Mouse (Mus musculus): ENCODE data around the gene Zfp688.
A peak's percentile ranks its signal among the peaks of the same experiment; 100 is the strongest.
"Not testable (repeated sequence)": the region's sequence is repeated elsewhere in the genome, so short reads cannot be mapped to it uniquely, and the experiment has no call there.

Gene Zfp688

DNA sequence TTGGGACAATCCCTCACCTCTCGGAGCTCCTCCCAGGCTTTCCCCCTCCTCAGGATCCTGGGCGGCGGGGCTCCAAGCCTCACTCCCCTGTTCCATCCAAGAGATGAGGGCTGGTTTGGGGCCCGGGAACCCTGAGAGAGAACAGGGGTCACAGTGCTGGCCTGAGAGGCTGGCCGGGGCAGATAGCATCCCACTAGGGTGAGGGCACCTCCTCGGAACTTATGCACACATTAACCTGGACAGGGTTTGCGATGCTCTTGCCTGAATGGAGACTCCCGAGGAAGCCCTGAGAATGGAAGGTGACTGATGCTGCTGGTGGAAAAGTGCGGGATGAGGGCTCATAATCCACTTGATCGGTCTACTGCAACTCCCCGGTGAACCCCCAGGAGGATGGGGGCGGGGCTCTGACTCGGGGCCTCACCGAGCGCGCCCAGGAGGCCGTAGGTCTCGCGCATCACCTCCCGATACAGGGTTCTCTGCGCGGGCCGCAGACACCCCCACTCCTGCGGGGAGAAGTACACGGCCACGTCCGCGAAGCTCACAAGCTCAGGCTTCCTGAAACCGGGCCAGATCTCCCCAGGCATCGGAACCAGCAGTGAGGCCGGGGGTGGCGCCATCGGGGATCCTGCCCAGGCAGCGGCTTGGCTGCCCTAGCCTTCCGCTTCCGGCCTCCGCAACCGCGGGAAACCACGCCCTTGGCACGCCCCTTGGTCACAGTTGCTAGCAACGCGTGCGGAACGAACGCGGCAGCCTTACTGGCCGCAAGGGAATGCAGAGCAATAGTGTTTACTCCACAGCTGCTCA lies at the start of gene Zfp688:
Gene Zfp688, minus strand, starts transcription at position 681 of the 804 bp plus-strand sequence.
- peak; percentile 96 for DNase-seq (ENCODE audit: low read depth, low spot score)

DNA sequence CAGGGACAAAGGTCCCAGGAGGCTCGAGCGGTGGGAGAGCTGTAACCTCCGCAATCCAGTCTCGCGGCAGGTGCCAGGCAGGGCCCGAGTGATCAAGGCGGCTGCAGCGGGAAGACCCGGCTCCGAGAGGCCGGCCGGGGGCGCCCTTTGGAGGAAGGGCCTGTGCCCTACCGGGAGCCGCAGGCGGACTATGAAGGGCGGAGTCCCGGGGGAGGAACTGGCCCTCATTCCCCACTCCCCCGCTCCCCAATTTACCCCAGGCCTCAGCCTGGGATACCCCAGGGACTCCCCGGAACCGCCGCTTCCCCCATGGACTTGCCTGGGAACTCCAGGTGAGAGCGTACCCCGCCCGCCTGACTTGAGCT lies 49.8 kb upstream of the Zfp688 start:
- no peak for DNase-seq (ENCODE audit: low read depth, low spot score)

DNA sequence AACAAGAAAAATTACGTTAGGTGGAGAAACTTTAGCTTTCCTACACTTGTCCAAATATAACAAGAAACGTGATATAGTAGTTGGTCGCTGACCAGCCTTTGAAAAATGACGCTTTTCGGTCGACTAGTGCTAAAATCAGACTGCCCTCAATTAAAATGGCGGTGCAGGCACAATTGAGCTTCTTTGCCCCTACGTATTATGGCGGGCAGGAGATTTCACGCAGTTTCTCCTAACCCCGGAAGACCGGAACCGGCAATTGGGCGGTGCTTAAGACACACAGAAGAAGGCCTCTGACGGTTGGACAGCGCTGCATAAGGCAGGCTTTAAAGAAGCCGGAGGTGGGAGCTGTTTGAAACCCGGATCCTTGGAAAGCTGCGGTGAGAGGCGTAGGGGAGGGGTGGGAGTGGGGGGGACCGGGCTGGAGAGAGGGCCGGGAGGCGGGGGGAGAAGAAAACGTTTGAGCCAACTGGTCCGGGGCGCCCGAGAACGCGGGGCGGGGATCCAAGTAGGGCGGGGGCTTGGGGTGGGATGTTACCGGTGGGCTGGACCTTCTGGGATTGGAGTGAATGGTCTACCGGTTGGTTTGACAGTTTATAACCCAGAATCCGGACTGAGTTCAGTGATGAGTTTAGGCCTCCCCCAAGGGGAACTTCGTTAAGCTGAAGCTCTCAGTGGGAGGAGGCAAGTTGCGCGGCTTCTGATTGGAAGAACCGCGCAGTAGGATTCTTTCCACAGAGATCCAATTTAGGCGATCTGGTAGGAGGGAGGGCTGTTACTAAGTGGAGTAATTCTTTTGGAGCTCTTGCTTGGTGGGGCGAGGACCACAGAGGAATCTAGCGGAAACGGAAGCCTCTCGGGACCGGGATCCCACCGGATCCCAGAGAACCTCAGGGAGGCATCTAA lies 49.1 kb upstream of the Zfp688 start:
- peak; percentile 98 for DNase-seq (ENCODE audit: low read depth, low spot score)

DNA sequence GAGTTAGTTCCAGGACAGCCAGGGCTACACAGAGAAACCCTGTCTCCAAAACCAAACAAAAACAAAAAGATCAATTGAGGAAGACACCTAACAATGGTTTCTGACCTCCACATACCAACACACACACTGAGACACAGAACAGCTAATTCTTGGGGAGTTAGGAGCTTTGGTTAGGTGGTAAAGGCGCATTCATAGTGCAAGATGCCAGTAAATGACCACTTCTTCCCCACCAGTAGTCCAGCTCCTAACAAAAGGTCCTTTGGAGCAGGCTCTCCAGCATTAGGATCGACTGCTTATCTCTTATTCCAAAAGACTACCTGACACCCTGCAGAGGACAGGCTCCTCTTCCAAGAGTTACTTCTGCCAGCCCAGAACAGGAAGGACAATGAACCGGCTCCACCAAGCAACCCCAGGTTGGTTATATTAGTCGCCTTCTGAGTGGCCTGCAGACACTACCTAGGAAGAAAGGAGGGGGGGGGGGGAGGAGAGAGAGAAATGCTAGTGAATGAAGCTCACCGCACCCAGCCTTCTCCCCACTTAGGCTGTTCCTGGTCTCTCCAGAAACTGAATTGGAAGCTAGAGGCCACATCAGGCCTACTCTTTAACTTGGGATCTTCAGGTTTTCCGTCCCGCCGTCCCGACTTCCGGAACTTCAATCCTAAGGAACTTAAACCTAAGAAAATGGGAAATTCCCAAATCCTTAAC lies 48.3 kb upstream of the Zfp688 start:
- peak; percentile 51 for DNase-seq (ENCODE audit: low read depth, low spot score)

DNA sequence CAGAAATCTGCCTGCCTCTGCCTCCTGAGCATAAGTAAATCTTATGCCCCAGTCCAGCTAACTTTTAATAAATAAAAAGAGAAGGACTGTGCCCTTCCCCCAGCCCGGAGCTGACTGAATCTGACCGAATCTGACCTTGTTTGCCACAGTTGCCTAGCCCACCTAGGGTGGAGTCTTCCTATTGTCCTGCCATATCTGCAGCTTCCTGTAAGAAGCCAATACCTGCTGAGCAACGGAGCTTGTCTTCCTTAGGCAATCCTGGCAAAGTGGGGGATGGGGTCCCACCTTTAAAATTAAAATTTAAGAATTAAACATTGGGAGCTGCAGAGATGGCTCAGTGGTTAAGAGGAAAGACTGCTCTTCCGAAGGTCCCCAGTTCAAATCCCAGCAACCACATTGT lies 44.7 kb upstream of the Zfp688 start:
- DNase-seq (ENCODE audit: low read depth, low spot score): peak; percentile 83

DNA sequence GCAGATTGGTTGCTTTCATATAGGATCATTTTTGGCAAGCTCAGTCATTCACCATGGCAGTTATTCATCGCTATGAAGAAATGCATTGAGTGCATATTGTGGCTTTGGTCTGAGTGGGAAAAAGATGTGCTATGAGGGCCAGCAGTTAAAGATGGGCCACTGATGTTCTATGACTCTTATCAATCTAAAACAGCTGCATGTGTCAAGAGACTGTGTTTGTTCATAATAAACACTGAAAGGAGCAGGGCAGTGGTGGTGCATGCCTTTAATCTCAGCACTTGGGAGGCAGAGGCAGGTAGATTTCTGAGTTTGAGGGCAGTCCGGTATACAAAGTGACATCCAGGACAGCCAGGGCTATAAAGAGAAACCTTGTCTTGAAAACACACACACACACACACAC lies 43.8 kb upstream of the Zfp688 start:
- not testable (repeated sequence) for DNase-seq (ENCODE audit: low read depth, low spot score)

DNA sequence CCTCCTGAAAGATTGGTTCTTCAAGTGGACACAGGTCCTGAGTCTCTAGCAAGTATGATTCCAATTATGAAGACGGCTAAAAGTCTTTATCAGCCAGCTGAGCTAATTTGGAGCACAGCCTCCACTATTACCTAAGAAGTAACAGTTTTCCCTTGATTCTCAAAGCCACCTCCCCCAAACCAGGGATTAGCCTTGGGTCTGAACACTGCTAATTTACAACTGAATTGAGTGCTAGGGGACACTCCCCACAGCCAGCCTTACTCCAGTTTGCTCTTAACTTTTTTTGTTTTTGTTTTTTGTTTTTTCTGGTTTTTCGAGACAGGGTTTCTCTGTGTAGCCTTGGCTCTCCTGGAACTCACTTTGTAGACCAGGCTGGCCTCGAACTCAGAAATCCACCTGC lies 43.3 kb upstream of the Zfp688 start:
- DNase-seq (ENCODE audit: low read depth, low spot score): peak; percentile 85

DNA sequence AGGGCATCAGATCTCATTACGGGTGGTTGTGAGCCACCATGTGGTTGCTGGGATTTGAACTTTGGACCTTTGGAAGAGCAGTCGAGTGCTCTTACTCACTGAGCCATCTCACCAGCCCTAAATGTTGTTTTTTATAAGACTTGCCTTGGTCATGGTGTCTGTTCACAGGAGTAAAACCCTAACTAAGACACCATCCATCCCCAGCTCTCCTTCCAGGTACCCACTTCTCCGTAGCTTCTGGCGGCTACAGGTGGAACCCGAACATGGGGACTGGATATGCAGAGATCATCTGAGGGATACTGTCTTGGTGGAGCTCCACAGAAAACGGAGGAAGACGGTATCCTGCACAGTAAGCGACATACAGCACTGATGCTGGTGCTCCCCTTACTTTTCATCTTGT lies 37.4 kb upstream of the Zfp688 start, which contains the start of gene Prr14:
Gene Prr14, plus strand, starts transcription at position 301 of the 400 bp plus-strand sequence.
- not testable (repeated sequence) for DNase-seq (ENCODE audit: low read depth, low spot score)

DNA sequence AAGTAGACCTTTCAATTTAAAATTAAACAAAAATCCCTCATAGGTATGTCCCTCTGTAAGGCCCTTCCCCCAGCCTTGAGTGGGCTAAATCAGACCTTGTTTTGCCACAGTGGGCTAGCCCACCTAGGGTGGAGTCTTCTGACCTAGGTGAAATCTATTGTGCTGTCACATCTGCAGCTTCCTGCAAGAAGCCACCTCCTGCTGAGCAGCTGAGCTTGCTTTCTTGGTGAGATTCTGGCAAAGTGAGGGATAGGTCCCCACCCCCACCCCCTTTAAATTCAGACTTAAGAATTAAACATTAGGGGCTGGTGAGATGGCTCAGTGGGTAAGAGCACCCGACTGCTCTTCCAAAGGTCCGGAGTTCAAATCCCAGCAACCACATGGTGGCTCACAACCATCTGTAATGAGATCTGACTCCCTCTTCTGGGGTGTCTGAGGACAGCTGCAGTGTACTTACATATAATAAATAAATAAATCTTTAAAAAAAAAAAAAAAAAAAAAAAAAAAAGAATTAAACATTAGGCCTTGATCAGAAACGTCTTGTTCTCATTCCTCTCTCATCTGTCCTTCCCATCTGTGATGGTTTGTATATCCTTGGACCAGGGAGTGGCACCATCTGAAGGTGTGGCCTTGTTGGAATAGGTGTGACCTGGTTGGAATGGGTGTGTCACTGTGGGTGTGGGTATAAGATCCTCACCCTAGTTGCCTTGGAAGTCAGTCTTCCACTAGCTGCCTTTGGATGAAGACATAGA lies 36.7 kb upstream of the Zfp688 start:
- peak; percentile 65 for DNase-seq (ENCODE audit: low read depth, low spot score)

DNA sequence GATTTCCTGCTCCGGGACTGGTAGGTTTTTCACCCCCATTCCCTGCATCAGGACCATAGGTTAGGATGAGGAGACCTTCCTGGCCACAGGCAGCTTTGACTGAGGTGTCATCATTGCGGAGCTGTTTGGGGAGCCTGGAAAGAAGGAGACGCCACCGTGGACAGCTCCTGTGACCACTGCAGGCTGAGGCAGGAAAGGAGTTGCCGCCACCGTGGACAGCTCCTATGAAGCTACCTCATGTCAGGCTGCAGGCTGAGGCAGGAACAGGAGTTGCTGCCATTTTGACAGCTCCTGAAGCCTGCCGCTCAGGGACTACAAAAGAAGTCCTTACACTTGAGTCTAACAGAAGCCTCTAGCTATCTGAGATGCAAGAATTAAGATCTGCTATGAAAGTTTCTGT lies 33.0 kb upstream of the Zfp688 start:
- peak; percentile 81 for DNase-seq (ENCODE audit: low read depth, low spot score)

DNA sequence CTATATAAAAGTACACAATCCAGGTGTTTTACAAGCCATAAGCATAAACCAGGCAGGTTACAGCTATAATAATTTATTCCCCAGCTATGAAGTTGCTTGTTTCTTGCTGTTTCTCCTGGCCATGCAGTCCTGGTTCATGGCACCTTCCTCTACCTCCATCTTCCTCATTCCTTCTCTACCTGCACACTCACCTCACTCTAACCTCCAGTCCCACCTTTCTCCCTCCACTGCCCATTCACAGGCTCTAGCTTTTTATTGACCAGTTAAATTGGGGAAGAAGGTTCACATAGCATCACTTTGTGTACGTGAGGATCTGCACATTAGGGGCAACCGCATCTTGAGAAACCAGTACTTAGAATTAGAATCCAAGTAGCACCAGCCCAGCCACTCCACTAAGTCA lies 31.2 kb upstream of the Zfp688 start:
- DNase-seq (ENCODE audit: low read depth, low spot score): no peak

DNA sequence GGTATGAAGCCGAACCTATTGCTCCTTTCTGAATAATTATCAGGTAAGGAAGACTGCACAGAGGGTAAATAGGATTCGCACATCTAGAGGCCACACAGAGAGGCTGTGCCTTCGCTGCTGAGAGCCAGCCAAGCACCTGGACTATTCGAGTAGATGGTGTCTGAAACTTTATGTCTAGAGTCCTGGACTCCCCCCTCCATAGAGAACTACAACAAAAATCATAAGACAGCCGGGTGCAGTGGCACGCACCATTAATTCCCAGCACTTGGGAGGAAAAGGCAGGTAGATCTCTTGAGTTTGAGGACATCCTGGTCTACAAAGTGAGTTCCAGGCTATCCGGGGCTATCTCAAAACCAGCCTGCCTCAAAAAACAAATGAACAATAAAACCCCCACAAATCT lies 28.1 kb upstream of the Zfp688 start:
- DNase-seq (ENCODE audit: low read depth, low spot score): no peak

DNA sequence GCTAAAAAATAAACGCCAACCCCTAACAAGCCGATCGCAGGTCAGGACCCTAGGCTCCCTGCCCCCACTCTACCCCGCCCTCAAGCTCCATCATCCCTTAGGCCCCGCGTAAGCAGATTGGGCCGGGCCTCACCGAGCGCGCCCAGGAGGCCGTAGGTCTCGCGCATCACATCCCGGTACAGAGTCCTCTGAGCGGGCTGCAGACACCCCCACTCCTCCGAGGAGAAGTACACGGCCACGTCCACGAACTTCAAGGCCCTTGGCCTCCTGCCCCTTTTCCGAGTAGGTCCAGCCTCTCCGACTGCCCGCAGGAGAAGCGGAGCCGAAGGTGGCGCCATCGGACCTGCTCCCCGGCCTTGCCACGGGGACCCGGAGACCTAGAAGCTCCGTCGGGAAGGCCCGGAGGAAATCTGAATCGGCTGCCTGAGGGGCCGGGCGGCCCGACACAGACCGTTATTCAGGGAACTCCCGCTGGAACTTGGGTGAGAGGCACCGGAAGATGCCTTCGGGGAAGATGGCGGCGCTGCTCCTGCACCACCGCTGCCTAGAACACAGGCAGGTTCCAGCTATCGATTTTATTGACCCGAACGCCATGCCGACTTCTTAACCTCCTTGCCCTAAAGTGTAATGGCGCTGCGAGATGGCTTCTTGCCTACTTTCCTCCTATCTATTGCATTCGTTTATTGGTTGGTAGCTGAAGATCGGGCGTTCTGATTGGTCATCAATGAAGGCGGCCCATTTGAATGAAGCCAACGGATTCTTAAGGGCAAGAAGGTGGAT lies 26.8 kb upstream of the Zfp688 start, which contains the start of gene Zfp689:
Gene Zfp689, minus strand, starts transcription at position 638 of the 780 bp plus-strand sequence.
- peak; percentile 97 for DNase-seq (ENCODE audit: low read depth, low spot score)

DNA sequence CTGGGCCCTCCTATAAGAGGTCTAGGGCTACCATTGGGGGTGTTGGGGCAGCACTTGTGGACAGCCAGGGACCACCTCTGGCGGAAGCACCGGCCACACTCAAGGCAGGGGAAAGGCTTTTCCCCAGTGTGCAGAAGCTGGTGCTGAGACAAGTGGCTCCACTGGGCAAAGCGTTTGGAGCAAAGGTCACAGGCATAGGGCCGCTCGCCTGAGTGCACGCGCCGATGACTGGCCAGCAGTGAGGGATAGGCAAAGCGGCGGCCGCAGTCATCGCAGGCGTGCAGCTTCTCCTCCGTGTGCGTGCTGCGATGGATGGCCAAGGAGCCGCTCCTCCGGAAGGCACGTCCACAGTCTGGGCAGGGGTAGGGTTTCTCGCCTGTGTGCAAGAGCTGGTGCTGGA lies 22.1 kb upstream of the Zfp688 start:
- no peak for DNase-seq (ENCODE audit: low read depth, low spot score)

DNA sequence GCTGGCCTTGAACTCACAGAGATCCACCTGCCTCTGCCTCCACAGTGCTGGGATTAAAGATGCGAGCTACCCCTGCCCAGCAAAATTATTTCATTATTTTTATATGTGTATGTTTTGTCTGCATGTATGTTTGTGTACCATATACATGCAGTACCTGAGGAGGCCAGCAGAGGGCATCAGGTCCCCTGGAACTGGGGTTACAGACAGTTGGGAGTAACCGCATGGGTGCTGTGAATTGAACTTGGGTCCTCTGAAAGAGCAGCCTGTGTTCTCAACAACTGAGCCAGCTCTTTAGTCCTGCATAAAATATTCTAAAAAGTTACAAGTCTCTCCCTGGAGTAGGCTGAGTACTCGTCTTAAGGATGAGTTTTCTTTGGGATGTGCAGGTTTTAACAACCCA lies 15.9 kb upstream of the Zfp688 start:
- peak; percentile 65 for DNase-seq (ENCODE audit: low read depth, low spot score)

DNA sequence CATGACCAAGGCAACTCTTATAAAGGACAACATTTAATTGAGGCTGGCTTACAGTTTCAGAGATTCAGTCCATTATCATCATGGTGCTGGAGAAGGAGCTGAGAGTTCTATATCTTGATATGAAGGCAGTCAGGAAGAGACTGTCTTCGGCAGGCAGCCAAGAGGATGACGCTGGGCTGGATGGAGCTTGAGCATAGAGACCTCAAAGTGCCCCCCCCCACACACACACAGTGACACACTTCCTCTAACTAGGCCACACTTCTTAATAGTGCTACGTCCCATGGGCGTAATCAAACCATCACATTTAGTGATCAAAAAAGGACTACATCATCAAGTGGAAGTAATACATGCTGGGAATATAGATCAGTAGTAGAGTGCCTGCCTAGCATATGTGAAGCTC lies 13.3 kb upstream of the Zfp688 start:
- DNase-seq (ENCODE audit: low read depth, low spot score): no peak

DNA sequence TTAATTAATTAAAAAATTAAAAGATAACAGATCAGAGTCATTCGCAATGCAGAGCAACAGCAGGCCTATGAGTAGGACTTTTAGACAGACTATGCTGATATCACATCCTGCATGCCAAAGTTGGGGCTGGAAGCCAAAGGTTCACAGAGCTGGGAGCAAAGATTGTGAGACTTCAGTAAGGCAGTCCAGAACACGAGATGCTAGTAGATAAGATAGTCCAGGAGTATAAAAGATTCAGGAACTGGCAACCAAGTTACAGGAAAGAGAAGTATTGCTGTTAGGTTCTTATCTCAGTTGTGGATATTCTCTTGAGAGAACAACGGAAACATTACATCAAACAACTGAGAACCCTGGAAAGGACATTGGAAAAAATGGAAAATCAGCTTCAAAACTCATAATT lies 4.5 kb upstream of the Zfp688 start:
- no peak for DNase-seq (ENCODE audit: low read depth, low spot score)

DNA sequence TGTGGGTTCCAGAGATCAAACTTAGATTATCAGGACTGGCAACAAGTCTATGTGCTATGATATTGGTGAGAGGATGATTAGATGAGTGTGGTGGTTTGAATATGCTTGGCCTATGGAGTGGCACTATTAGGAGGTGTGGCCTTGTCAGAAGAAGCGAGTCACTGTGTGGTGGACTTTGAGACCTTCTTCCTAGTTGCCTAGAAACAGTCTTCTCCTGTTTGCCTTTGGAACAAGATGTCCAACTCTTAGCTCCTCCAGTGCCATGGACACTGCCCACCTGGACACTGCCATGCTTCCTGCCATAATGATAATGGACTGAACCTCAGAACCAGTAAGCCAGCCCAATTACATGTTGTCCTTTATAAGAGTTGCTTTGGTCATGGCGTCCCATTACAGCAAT lies 4.0 kb upstream of the Zfp688 start:
- no peak for DNase-seq (ENCODE audit: low read depth, low spot score)

DNA sequence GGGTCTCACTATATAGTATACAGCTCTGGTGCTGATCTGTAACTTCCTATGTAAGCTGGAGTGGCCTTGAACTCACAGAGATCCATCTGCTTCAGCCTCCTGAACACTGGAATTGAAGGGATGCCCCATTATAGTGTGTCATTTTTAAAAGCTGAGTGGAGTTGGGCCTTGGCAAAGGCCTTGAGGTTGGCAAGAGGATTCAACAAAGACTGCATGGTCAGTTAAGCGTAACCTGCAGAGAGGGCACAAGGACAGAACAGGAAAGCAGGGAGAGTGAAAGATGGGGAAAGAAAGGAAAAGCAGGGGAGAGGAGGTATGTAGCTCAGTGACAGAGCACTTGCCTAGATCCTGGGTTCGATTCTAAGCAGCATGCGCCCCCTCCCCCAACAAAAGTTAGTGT lies 3.4 kb upstream of the Zfp688 start:
- no peak for DNase-seq (ENCODE audit: low read depth, low spot score)

DNA sequence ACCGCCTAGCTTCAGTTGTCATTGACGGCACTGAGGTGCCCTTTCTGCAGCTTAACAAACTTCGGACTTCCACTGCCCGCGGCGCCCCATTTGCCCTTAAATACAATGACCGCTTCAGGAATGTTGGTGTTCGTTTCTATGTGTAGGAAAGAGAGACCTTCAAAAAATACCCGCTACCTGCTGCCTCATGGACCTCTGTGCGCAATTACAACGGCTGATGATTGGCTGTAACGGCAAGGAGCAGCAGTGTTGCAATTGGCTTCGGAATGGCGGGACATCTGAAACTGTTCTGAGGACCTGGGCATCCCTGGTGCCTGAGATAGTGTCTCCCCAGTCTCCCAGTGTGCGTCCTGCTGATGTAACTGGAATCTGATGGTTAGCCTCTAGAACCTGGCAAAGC lies 379 bp upstream of the Zfp688 start:
- DNase-seq (ENCODE audit: low read depth, low spot score): no peak
